8 mouse cellular contexts compared by ENCODE assay signal in the genomic region with DNA sequence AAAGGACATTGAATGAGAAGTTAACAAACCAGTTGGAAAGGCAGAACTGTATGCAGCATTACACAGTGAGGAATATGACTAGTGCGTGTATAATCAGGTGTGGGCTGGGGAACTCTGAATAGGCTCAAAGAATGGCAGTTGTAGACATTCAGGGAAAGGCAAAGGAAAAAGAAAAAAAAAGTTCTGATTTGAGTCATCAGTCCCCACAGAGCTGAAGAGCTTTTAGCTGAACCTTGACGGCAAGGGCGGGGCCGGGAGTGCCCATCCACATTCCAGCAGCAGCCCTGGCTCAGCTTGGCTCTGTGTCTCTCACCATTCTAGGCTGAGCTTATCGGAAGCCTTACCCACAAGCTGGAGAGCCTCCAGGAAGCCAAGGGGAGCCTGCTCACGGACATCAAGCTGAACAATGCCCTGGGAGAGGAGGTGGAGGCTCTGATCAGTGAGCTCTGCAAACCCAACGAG.
A peak's percentile ranks its signal among the peaks of the same experiment; 100 is the strongest.
DNase-seq lines count a peak whose midpoint lies in the region; ATAC-seq lines count a peak whose summit lies in the region.

No protein-coding gene starts in this region.

- peaks cover 7% of the 10 kb centered on the region; the same call in 1 of the 2 replicates for H3K36me3 ChIP-seq in embryonic facial prominence, embryonic 14.5 days (ENCODE audit: control insufficient read depth, insufficient read depth, low read length)
- H3K36me3 ChIP-seq in embryonic facial prominence, embryonic 10.5 days (replicated peaks), result peaks cover 86% of the 10 kb centered on the region
- H3K36me3 ChIP-seq in embryonic facial prominence, embryonic 15.5 days, result no peaks in the 10 kb centered on the region

- H3K4me1 ChIP-seq in embryonic facial prominence, embryonic 14.5 days (ENCODE audit: control insufficient read depth, insufficient read depth, low read length), result peaks cover 18% of the 10 kb centered on the region
- H3K4me1 ChIP-seq in embryonic facial prominence, embryonic 10.5 days, result peaks cover 44% of the 10 kb centered on the region
- H3K4me1 ChIP-seq in embryonic facial prominence, embryonic 15.5 days, result peaks cover 39% of the 10 kb centered on the region

- no peak overlapping the region for H3K27ac ChIP-seq in embryonic facial prominence, embryonic 14.5 days (replicated peaks; ENCODE audit: low read depth, low read length)
- no peak overlapping the region for H3K27ac ChIP-seq in embryonic facial prominence, embryonic 10.5 days (replicated peaks)
- 0 out of 2 replicates have a peak overlapping the region, but pooled peaks have one; percentile 13 for H3K27ac ChIP-seq in embryonic facial prominence, embryonic 15.5 days (replicated peaks)

- no peak overlapping the region for H3K9ac ChIP-seq in embryonic facial prominence, embryonic 14.5 days (ENCODE audit: low read depth, low read length)
- no peak overlapping the region for H3K9ac ChIP-seq in embryonic facial prominence, embryonic 15.5 days

- H3K4me2 ChIP-seq in embryonic facial prominence, embryonic 14.5 days (ENCODE audit: low read depth, low read length), result no peak overlapping the region
- no peak overlapping the region for H3K4me2 ChIP-seq in embryonic facial prominence, embryonic 15.5 days (replicated peaks)

- 63% methylated on average over 7 of the region's 7 CpGs for WGBS in embryonic facial prominence, embryonic 14.5 days
- WGBS in embryonic facial prominence, embryonic 10.5 days, result 81% methylated on average over 7 of the region's 7 CpGs
- 62% methylated on average over 7 of the region's 7 CpGs for WGBS in embryonic facial prominence, embryonic 15.5 days

- intact Hi-C loops in heart, postnatal 36 days (cut with DNase I), result no loop called here
- intact Hi-C loops in gastrocnemius, postnatal 14 days (cut with DNase I; ENCODE audit: low total_unique reads), result no loop called here

- peak; percentile 53; the same call in 1 of the 2 replicates for ATAC-seq in embryonic facial prominence, embryonic 14.5 days (ENCODE audit: low read depth)
- no peak for ATAC-seq in embryonic facial prominence, embryonic 15.5 days (ENCODE audit: insufficient number of reproducible peaks, low FRiP score, low TSS enrichment, low read depth)
- ATAC-seq in granulocyte monocyte progenitor cell, adult 5-6 weeks (replicated peaks; ENCODE audit: poor library complexity, severe bottlenecking), result no peak

- no peaks in the 10 kb centered on the region for H3K27me3 ChIP-seq in embryonic facial prominence, embryonic 14.5 days (replicated peaks; ENCODE audit: control insufficient read depth, insufficient read depth, low read length)
- no peaks in the 10 kb centered on the region for H3K27me3 ChIP-seq in embryonic facial prominence, embryonic 10.5 days (replicated peaks; ENCODE audit: low read depth, poor library complexity, severe bottlenecking)
- no peaks in the 10 kb centered on the region for H3K27me3 ChIP-seq in embryonic facial prominence, embryonic 15.5 days

- peak; percentile 69 for DNase-seq in embryonic facial prominence, embryonic 14.5 days (ENCODE audit: low spot score)
- DNase-seq in embryonic facial prominence, embryonic 10.5 days (ENCODE audit: low spot score), result no peak
- DNase-seq in heart, postnatal 36 days, result peak; percentile 46 to 66
- peak; percentile 69 for DNase-seq in ovary, postnatal 36 days (ENCODE audit: low spot score)
- DNase-seq in embryo, embryonic 11 days, result no peak
- DNase-seq in gastrocnemius, postnatal 14 days, result no peak

- no peaks in the 10 kb centered on the region for H3K9me3 ChIP-seq in embryonic facial prominence, embryonic 14.5 days (ENCODE audit: control insufficient read depth, low read length)
- no peaks in the 10 kb centered on the region for H3K9me3 ChIP-seq in embryonic facial prominence, embryonic 10.5 days
- no peaks in the 10 kb centered on the region for H3K9me3 ChIP-seq in embryonic facial prominence, embryonic 15.5 days (replicated peaks)

- no peak overlapping the region for H3K4me3 ChIP-seq in embryonic facial prominence, embryonic 14.5 days (ENCODE audit: low read depth, low read length)
- no peak overlapping the region for H3K4me3 ChIP-seq in embryonic facial prominence, embryonic 10.5 days
- H3K4me3 ChIP-seq in embryonic facial prominence, embryonic 15.5 days (replicated peaks), result no peak overlapping the region

Comparison
In these comparisons a context has a peak if more than half of its experiments do, and no peak if none do; other contexts are left out.
1. DNase-seq: peak in embryonic facial prominence, embryonic 14.5 days (single experiment), heart, postnatal 36 days (2 of 2) and ovary, postnatal 36 days (single experiment); none in embryonic facial prominence, embryonic 10.5 days (single experiment), embryo, embryonic 11 days (single experiment) and gastrocnemius, postnatal 14 days (single experiment).